Mouse (Mus musculus): ENCODE results near the gene Irx3. TPM values are rescaled to one million over a fixed set of nuclear protein-coding genes. Genes with fewer than 3 reads are reported as not detected.

Gene Irx3
- 1.3 and 1.9 TPM in 2 replicates for polyA plus RNA-seq (2012; rRNA removed)

DNA sequence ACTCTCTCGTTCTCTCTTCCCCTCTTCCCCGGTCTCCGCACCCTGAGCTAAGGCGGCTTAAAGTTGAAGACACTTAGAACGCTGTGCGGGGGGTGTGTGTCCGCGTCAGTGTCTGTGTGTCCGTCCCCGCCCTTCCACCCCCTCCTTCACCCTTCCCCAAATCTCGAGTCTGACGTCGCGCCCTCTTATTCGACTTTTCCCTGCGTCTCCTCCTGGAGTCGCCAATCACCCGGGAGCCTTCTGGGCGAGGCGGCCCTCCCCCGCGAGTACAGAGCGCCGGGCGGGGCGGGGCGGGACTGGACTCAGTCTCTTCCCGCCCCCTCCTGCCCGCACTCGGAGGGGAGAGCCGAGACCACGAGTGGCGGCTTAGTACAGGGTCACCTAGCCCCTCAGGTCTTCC is at the start of gene Irx3:
Gene Irx3, minus strand, starts transcription at position 229 of the 400 bp plus-strand sequence.
- peak; percentile 65 for DNase-seq (ENCODE audit: low read depth)

DNA sequence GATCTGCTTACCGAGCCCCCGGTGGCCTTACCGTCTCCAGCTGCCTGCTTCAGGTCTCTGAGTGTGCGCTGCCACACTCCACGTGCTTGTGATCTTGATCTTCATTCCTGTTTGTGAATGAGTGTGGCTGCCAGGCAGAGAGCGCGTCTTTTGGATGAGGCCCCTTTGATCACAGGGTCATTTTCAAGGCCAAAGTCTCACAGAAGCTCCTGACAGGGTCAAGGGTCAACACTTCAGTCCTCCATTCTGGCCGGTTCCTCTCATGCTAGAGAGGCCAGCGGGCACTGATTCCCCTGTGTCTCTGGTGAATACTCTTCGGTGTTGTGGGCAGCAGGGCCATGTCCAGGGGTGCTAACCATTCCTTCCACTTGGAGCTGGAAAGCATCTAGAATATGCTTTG is 49.5 kb upstream of the Irx3 start:
- DNase-seq (ENCODE audit: low read depth), result no peak

DNA sequence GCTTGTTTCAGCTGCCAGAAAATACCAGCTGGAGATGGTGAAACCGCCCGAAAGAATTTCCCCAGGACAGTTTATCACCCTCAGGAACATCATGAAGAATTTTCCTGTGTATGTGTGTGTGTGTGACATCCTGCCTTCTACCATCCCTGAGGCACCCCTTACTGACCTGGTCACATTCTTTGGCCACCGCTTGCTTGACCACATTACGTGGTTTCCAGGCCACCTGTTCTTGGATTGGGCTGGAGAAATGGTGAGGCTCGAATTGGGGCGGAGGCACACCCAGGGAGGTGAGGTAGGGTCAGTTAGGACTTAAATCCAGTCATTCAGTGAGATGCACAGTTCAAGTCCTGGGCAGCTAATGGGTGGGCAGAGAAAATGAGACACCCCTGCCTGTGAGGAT is 48.1 kb upstream of the Irx3 start:
- DNase-seq (ENCODE audit: low read depth), result no peak

DNA sequence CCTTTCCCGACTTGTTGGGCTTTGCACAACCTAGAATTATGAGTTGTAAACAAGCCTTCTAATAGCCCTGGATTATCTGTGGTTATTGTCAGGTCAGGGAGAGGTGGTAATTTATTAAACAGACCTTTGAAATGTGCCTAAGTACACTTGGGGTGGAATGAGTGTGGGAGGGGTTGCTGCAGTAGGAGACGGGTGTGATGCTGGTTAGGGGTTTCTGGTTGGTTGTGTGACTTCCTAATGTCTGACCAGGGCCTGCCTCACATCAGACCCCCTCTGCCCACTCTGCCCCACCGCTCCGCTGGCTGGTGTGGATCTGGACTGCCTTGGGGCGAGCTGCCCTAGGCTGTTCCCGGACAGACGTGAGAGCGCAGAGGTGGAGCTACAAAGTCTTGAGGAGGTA is 47.7 kb upstream of the Irx3 start:
- DNase-seq (ENCODE audit: low read depth), result no peak

DNA sequence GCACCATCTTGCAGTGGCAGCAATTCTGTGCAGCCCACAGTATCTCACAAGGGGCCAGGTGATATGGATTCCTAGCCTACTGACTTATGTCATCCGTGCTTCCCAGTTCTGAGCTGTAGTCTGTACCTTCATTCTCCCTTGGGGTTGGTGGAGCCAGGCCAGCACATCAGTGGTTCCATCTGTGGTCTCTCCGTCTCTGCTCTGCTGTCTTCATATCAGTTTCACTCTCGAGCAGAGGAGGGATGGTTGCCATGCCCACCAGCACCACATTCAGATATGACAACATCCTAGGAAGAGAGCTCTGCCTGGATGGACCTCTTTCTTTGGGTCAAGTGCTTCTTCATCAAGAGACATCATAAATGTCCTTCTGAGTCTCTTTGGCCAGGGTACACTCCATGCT is 43.8 kb upstream of the Irx3 start:
- no peak for DNase-seq (ENCODE audit: low read depth)

DNA sequence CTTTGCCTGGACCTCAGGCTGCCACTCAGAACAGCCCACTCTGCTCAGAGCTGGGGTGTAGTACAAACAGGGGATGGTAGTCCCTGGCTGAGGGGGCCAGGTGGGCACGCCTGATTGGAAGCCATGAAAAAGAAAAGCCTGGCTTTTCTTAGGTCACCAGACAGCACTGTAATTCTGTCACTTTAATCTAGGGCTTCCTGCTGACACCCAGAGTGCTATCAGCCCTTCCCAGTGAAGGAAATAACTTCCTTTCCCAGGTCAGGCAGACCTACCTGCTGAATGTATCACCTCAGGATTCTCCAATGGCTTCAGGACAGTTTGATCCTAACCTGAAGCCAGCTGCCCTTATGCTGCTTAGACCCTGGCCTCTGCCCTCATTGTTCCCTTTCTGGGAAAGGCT is 35.3 kb upstream of the Irx3 start:
- no peak for DNase-seq (ENCODE audit: low read depth)

DNA sequence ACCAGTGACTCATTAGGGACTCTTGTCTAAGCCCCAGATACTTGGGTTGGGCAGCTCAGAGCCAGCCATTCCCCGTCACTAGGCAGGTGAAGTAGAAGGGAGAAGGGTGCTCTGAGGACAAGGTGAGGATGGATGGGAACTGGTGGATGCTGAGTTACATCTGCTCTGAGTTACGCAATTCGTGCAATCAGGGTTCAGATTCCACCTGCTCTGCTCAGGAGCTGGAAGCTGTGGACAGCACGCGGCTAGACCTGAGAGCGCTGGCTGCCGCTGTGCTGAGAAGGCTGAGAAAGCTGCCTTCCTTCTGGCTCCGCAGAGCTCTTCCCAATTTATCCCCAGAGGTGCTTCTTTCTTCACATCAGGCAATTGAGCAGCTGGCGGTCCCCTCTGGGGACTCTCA is 34.8 kb upstream of the Irx3 start:
- DNase-seq (ENCODE audit: low read depth), result no peak

DNA sequence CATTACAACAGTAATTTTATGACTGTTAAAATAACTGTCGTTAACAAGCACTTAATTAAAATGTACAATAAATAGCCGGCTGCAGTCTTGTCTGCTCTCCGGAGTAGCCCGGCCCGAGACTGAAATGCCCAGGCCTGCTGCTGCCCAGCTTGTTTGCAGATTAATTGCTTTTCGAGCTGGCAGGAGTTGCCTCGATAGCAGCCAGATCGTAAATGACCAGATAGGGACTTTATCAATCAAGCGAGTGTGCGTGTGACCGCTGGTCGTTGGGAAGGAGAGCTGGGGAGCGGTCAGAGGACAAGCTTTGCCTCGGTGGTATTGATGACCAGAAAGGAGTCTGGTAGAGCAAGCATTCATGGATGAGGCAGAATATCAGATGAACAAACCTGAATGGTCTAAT is 25.8 kb upstream of the Irx3 start:
- no peak for DNase-seq (ENCODE audit: low read depth)

DNA sequence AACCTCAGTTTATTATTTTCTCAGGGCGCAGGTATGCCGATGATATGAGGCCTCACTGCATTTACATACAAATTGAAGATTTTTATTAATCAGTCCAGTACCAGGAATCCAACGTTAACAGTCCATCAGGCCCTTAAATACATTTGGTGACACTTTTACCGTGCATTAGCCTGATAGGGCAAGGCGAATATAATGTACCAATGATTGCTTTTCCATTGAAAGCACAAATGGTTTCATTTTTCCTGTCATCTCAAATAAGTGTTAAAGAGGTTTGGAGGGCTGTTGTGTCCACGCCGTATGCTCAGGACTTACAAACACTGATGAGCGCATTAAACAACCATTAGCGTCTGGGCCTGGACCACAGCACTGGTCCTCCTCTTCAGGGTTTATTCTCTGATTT is 25.3 kb upstream of the Irx3 start:
- DNase-seq (ENCODE audit: low read depth), result no peak

DNA sequence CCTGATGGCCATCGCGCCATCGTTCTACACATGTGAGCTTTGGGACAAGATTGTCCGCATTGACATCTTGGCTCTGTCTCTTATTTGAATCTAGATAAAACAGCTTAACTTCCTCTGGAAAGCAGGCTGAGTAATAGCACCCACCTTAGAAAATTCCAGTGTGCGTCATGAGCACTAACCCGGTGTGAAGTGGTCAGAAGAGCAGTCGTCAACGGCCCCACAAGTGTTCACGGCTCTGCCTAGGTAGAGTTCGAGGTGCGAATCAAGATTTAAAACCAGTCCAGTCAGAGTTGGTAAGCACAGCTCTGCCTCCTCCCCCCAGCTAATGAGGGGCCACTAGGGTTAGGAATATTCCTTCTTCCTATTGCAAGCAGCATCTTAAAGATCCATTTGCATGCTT is 21.5 kb upstream of the Irx3 start:
- no peak for DNase-seq (ENCODE audit: low read depth)

DNA sequence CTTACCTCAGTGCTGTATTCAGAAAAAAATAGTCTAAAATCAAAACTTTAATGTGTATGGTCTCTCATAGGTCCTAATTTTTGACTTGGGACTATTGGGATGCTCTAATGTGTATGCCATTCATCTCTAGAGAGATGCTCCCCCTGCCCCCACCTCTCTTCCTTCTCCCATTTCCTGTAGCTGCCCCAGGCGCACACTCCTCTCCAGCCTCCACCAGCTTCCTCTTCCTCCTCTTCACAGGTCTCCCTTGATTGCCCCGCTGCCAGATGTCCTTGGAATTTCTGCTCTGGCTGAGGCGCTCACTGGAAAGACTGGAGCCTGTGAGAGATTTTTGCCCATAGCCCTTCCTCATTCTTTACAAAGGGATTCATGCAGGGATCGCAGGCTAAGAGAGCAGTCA is 20.9 kb upstream of the Irx3 start:
- no peak for DNase-seq (ENCODE audit: low read depth)

DNA sequence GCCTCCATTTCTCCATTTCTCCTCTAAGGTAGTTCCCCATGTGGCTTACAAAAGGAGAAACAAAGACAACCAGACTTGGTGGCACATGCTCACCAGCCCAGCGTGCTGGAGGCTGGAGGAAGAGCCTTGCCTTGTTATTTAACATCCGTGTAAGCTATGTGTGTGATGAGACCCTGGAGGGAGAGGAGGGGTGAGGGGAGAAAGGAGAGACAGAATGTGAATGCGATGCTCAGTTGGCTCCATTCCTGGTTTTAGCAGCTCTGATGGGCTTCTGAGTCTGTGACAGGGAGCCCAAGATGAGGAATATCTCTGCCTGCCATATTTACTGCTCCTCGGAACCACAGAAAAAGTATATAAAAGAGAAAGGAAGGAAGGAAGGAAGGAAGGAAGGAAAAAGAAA is 20.1 kb upstream of the Irx3 start:
- no peak for DNase-seq (ENCODE audit: low read depth)

DNA sequence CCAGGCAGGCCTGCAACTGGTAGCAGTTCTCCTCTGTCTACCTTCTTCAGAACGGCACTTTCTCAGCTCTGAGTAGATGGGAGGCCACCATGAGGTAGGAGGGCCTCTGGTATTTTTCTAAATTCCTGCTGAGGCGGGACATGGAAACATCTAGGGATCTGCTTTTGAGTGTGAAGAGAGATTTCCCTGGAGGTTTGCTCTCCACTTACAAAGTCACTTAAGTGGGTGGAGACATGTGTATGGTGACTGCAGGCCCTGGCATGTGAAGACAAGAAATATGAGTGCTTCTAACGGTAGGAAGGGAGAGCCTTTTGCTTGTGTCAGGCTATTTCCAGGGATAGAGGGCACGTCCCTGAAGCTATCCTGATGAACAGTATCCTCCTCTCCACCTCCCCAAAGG is 17.9 kb upstream of the Irx3 start:
- no peak for DNase-seq (ENCODE audit: low read depth)

DNA sequence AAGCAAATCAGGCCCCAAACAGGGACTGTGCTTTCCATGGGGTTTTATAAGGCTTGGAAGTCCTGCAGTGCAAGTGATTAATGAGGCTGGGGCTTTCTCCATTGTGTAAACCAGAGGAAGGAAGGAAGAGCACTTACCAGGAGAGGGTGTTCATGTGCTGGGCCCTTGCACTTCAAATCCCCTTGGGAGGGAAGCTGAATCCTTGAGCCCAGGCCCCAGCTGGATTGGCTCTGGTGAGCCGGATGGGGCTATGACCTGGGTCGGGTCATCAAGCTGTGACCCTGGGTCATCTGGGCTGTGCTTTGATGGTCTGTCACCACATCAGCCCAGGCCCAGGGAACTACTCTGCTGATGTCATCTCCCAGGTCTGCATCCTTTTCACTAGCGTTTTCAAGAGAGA is 16.9 kb upstream of the Irx3 start:
- no peak for DNase-seq (ENCODE audit: low read depth)

DNA sequence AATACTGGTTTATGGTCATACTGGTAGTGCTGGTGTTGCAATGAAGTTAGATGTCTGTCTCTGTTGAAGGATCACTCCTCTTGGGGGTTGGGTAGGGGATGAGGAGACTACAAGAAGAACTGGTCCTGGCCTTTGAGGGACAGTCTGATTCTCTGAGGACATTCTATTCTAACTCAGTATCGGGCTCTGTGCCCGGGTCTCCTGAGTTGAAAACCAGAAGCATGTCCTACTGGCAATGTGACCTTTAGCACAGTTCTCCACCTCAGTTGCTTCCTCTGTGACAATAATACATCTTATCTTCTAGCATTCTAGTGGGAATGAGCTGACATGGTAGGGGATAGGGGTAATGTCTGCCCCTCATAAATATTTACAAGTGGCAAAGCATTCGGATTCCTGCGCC is 12.2 kb upstream of the Irx3 start:
- DNase-seq (ENCODE audit: low read depth), result no peak

DNA sequence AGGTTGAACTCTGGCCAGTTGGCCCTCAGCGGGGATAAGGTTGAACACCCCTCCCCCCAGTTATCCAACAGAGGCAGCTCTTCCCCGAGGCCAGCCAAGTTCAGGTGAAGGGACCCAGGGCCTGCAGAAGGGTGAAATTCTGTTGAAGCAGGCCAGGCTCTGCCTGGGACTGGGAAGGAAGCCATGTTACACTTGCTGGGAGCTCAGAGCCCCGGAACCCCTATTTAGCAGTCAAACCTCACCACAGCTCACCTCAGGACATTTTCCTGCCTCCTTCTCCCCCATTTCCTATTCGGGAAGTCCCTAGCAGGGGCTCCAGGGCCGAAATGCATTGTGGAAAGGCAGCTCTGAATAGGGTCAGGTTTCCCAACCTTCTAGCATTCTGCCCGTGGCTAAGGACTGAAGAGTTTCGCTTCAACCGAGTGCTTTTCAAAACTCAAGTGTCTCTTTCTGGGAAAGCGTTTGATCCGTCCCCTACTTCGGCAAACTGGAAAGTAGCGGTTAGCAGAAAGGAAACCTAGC is 4.9 kb upstream of the Irx3 start:
- DNase-seq (ENCODE audit: low read depth), result no peak

DNA sequence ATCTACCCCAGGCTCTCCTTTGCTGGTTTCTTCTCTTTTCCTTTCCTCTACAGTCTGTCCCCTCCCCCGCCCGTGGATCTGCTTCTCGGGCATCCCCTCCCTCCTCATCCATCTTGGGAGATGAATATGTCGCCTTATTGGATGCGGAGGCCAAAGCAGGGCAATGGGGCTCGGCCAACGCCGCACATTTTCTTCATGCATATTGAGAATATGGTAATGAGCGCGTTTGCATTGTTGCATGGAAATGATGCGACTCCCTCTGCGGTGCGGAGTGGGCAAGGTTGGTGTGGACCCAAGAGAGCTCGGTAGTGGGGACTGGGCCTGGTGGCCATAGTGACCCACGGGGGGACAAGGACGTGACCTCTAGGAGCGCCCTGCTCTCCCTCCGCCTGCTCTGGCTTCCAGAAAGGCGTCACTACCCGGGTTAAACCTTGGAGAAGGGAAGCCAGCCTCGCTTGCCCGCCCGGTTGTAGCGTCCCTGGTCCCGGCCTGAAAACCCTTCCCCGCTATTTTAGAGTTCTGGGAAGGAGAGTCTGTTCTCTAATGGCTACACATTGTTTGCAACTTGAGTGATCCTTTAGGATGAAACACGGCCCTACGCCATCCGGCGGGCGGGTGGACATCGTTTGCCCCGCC is 4.3 kb upstream of the Irx3 start:
- DNase-seq (ENCODE audit: low read depth), result no peak

DNA sequence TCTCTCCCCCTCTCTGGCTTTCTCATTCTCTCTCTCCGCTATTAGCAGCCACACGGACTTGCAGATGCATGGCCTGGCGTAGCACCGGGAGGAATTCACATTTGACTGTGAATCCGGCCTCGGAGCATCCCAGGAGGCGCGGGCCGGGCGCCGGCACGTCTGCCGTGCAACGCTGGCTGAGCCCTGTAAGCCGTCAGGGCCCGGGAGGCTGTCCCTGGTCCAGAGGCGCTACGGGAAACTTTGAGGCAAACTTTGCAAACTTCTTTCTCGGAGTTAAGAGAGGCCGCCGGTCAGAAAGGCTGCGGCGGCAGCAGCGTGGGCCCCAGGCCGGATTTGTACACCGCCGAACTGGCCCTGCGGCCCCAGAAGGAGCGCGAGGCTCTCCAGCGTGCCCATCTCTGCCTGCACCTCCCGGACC is 3.4 kb upstream of the Irx3 start:
- DNase-seq (ENCODE audit: low read depth), result no peak

DNA sequence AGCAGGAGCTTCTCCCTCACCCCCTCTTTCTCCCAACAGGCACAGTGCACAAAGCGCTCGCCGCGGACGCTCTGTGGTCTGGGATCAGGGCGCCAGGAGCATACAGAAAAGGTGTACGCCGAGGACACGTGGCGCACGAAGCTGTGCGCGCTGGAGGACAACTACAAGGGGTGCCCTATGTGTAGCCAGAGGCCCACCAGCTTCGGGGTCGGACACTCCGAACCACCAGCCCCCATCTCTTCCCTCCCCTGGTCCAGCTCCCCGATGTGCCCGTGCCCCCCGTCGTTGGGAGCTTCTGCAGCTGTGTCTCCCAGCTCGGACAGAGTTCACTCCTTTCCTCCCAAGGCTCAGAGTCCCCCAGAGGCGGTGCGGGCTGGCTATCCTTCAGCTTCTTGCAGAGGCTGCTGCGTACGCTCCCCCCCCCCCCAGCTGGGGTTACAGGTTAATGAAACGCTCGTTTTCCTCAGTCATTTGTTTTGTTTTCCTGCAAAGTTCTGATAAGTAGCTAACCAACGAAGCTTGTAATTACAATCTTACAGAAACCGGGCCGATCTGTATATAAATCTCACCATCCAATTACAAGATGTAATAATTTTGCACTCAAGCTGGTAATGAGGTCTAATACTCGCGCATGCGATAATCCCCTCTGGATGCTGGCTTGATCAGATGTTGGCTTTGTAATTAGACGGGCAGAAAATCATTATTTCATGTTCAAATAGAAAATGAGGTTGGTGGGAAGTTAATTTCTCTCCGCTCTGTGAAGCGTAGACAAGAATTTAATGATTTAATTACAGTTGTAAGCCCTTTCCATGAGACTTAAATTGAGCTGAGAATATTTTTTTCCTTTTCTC is 2.8 kb upstream of the Irx3 start:
- no peak for DNase-seq (ENCODE audit: low read depth)

DNA sequence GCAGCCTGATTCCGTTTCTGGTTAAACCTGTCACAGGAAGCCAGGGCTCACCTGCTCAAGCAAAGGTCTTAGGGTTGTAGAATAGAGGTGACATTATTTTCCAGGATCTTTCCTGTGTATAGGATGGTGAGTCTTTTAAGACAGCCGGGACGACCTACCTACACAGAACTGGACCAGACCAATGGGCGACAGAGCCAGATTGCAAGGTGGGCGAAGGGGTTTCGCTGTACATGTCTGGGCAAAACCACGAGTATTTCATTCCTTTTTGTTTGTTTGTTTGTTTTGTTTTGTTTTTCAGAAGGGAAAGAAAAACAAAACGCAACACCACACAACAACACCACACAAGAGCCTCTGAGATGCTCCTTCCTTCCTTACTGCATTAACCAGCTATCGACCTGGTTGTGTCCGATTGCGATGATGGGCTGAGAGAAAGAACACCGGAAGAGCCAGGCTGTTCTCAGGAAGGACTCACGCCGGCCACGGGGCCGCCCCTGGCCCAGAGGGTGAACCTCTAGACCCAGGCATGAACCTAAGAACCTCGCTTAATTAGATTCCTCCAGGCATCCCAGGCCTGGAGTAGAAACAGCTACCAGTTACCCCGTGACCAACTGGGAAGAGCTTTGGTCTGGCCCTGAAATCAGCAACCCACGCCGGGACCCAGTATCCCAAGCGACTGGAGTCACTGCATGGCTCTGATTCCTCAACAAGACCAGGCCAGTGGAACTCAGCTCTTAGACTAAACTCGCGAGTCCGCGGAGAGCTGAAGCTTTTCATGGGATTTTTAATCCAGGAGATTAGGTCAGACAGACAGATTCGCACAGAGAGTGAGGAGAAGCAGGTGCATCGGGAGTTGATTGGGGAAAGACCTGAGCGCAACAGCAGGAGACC is 1.9 kb upstream of the Irx3 start:
- no peak for DNase-seq (ENCODE audit: low read depth)

DNA sequence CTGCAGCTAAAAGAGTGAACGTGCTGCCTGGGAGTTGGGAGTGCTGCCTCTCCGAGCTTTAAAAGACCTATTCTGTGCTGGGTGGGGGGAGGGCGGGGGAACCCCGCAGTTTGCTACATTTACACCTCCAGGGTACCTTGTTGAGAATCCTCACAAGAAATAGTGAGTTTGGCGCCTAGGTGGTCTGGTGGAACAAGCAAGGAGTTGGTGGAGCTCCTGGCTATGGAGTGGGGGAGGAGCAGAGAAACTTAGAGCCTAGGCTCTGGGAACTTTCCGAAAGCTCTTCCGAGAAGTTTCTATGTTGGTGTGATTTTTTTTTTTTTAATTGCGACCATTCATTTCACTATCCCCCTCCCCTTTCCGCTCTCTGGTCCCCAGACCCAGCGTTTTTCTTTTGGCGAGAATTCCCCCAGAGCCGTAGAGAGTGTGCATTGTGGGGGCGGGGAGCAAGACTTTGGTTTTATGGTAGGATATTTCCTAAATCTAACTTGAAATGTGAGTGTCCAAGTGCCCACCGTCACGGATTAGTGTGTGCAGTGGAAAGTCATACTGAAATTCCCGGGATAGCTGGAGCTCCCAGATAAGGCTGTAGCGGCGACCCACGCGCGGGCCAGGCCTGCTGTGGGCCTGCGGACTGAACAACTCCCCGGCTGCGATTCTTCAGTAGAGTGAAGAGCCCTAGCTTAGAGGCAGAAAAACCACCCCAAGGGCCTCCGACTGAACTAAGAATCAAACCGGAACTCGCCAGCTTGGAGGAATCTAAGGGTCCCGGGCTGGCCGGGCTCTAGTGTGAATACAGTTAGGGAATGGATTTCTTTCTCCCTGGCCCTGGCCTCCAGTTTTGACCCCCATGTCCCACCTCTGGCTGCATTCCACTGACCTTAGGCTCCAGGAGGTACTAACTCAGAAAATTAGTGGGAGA is 795 bp upstream of the Irx3 start:
- DNase-seq (ENCODE audit: low read depth), result no peak

Data from gonadal fat pad, adult 2 months (tissue).